Mouse (Mus musculus) hindbrain, embryonic 16.5 days (tissue): ENCODE data around the gene Tvp23b. TPM values are rescaled to one million over a fixed set of nuclear protein-coding genes. Genes with fewer than 3 reads are reported as not detected.

Source experiments
- ATAC-seq: fragments of 200-750 bp; cut with Nextera tagmentation; 2 replicates; pipeline ENCODE4 v1.8.0; 2017; ENCODE audit warnings: moderate TSS enrichment, moderate library complexity
- H3K27ac ChIP-seq: fragments of 300-500 bp; sonication (generic); 2 replicates; pipeline ENCODE4 v1.5.1; 2014; ENCODE audit warnings: low read depth, mild to moderate bottlenecking, control low read depth, low read length, moderate library complexity
- H3K27me3 ChIP-seq: fragments of 300-500 bp; sonication (generic); replicated peaks from 2 replicates; pipeline ENCODE4 v1.6.1; 2014; ENCODE audit warnings: low read length; ENCODE audit not compliant: control insufficient read depth, insufficient read depth
- H3K36me3 ChIP-seq: fragments of 300-500 bp; sonication (generic); 2 replicates; pipeline ENCODE4 v1.6.1; 2014; ENCODE audit warnings: mild to moderate bottlenecking, low read length, moderate library complexity, mixed read lengths; ENCODE audit not compliant: control insufficient read depth, insufficient read depth
- H3K4me1 ChIP-seq: fragments of 300-500 bp; sonication (generic); 2 replicates; pipeline ENCODE4 v1.6.1; 2014; ENCODE audit warnings: low read depth, low read length; ENCODE audit not compliant: control insufficient read depth, insufficient read depth
- H3K4me2 ChIP-seq: fragments of 300-500 bp; sonication (generic); 2 replicates; pipeline ENCODE4 v1.6.1; 2014; ENCODE audit warnings: mild to moderate bottlenecking, low read length, control low read depth, moderate library complexity
- H3K4me3 ChIP-seq: fragments of 300-500 bp; sonication (generic); 2 replicates; pipeline ENCODE4 v1.5.1; 2014; ENCODE audit warnings: mild to moderate bottlenecking, low read length, control low read depth, moderate library complexity
- H3K9ac ChIP-seq: fragments of 300-500 bp; sonication (generic); 2 replicates; pipeline ENCODE4 v1.6.1; 2014; ENCODE audit warnings: low read depth, mild to moderate bottlenecking, control low read depth, low read length, moderate library complexity
- H3K9me3 ChIP-seq: fragments of 300-500 bp; sonication (generic); 2 replicates; pipeline ENCODE4 v1.6.1; 2014; ENCODE audit warnings: mild to moderate bottlenecking, low read length, moderate library complexity; ENCODE audit not compliant: control insufficient read depth
- WGBS: fragments of 180-500 bp; shearing (Covaris S2); extraction: QIAGEN DNeasy Blood & Tissue Kit; methylation state at CpG from one replicate; pipeline ENCODE4 v1.1.7; 2014; 5-methylcytosine and 5-hydroxymethylcytosine counted together
- polyA plus RNA-seq: library from polyadenylated mRNA; unstranded; fragments of >200 nt; fragmentation: Nextera tagmentation; extraction: Ambion mirVana; gene quantifications from 2 replicates; pipeline ENCODE4 v1.2.1, GENCODE M21; 2015

Gene Tvp23b
- polyA plus RNA-seq, 1 experiment from 2014 or later: 59.0 TPM

DNA sequence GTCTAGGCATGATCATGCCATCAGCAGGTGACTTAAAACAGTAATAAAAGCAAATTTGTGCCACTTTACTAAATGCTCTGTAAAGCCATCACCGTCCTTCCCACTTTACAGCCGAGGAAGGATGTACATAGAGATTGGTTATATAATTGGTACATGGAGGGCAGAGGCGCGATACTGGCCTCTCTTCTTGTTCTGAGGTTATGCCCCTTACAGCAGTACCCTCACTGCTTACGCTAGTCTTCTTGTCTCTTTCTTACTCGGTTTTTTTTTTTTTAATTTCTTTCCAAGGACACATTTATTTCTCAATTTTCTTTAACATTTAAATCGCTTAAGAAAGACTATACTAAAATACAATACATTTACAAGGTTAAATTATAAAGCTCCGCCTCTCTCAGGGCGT is 527 bp upstream of the Tvp23b start:
- Histone ChIP-seq H3K27ac (peak overlapping the region; percentile 20; the same call in 1 of the 2 replicates), H3K4me2 (peak overlapping the region; percentile 73), H3K9ac (peak overlapping the region; percentile 41; the same call in 1 of the 2 replicates)

GRCm38 (mm10) chr11:62883407-62883806 is 4.2 kb downstream of the Tvp23b start:
- no peaks in the 10 kb centered on the region for H3K9me3 ChIP-seq
- 0 out of 2 replicates have a peak, but pooled peaks cover 6% of the 10 kb centered on the region for H3K4me1 ChIP-seq
- H3K27ac ChIP-seq: no peak overlapping the region
- ATAC-seq: no peak
- no peak overlapping the region for H3K4me3 ChIP-seq
- H3K27me3 ChIP-seq: no peaks in the 10 kb centered on the region
- H3K9ac ChIP-seq: no peak overlapping the region
- H3K36me3 ChIP-seq: peaks cover 9% of the 10 kb centered on the region
- WGBS: 96% methylated on average over 8 of the region's 8 CpGs
- no peak overlapping the region for H3K4me2 ChIP-seq

More for the DNA sequence above, 527 bp upstream of the Tvp23b start:
- Histone ChIP-seq H3K36me3 (no peaks in the 10 kb centered on the region), H3K27me3 (no peaks in the 10 kb centered on the region), H3K4me3 (peak overlapping the region; percentile 65), H3K4me1 (0 out of 2 replicates have a peak, but pooled peaks cover 6% of the 10 kb centered on the region), H3K9me3 (no peaks in the 10 kb centered on the region)
- 28% methylated on average over 9 of the region's 9 CpGs for WGBS
- peak; percentile 23 for ATAC-seq

DNA sequence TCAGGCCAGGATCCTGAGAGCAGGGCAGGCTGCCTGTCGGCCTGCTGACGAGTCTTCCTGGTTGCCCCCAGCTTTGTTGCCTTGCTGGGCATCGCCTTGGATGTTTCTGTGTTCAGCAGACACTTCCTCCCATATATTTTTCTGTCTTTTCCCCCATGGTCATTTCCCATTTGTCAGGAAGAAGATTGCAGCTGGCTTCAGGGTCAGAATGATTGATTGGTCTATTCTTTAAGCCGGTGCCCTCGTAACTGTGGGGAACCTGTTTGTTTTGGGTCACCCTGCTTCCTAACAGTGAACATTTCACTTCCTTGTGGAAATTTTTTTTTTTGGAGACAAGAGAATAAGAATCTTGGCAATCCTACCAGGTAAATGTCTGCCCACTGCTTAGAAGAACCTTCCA is 6.1 kb downstream of the Tvp23b start:
- no peak overlapping the region for H3K27ac ChIP-seq
- ATAC-seq: no peak
- 61% methylated on average over 5 of the region's 5 CpGs for WGBS
- H3K4me2 ChIP-seq: no peak overlapping the region
- no peak overlapping the region for H3K9ac ChIP-seq
- H3K4me3 ChIP-seq: no peak overlapping the region
- H3K27me3 ChIP-seq: no peaks in the 10 kb centered on the region
- H3K36me3 ChIP-seq: peaks cover 9% of the 10 kb centered on the region
- H3K4me1 ChIP-seq: 0 out of 2 replicates have a peak, but pooled peaks cover 1% of the 10 kb centered on the region
- H3K9me3 ChIP-seq: no peaks in the 10 kb centered on the region

GRCm38 (mm10) chr11:62890796-62891195 is 11.5 kb downstream of the Tvp23b start:
- Histone ChIP-seq H3K4me2 (no peak overlapping the region), H3K36me3 (peaks cover 16% of the 10 kb centered on the region), H3K27me3 (no peaks in the 10 kb centered on the region), H3K9ac (no peak overlapping the region), H3K4me3 (no peak overlapping the region), H3K27ac (no peak overlapping the region), H3K9me3 (no peaks in the 10 kb centered on the region), H3K4me1 (no peaks in the 10 kb centered on the region)
- 80% methylated on average over 4 of the region's 4 CpGs for WGBS
- no peak for ATAC-seq

- Histone ChIP-seq H3K4me2 (no peak overlapping the region), H3K36me3 (peaks cover 11% of the 10 kb centered on the region), H3K9me3 (no peaks in the 10 kb centered on the region), H3K9ac (no peak overlapping the region), H3K4me3 (no peak overlapping the region), H3K27me3 (no peaks in the 10 kb centered on the region), H3K27ac (no peak overlapping the region), H3K4me1 (no peaks in the 10 kb centered on the region)
- no peak for ATAC-seq
- WGBS: 95% methylated on average over 11 of the region's 11 CpGs
Observed at GRCm38 (mm10) chr11:62891763-62892162, 12.5 kb downstream of the Tvp23b start.

DNA sequence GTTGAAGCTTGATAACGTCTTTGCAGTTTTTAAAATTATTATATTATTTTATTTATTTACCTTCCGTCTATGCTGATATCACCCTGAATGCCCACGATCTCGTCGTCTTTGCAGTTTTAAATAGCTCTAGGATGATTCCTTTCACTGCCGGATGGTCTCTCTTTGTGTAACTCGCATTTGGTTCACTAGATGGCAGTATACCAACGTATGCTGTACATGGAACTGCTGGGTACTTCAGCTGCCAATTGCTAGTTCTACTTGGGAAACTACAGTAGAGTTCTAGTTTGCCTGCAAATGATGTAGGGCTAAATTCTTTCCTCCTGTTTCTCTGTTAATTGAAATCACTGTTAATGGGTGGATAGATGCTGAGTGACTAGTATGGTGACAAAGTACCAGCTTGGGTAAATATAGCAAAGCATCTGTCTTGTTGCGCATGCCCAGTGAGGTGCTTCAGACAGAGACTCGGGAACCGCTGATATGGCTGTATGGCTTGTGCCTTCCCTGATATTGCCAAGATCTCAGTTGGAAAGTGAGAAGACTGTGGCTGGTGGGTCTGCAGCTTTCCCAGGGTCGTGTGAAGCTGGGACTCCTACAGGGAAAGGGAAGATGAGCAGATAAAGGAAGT is 22.6 kb downstream of the Tvp23b start:
- no peaks in the 10 kb centered on the region for H3K9me3 ChIP-seq
- H3K4me3 ChIP-seq: no peak overlapping the region
- H3K36me3 ChIP-seq: no peaks in the 10 kb centered on the region
- H3K27me3 ChIP-seq: no peaks in the 10 kb centered on the region
- H3K9ac ChIP-seq: no peak overlapping the region
- no peaks in the 10 kb centered on the region for H3K4me1 ChIP-seq
- no peak overlapping the region for H3K4me2 ChIP-seq
- 32% methylated on average over 12 of the region's 12 CpGs for WGBS
- H3K27ac ChIP-seq: no peak overlapping the region
- ATAC-seq: peak; percentile 73; the same call in 1 of the 2 replicates

DNA sequence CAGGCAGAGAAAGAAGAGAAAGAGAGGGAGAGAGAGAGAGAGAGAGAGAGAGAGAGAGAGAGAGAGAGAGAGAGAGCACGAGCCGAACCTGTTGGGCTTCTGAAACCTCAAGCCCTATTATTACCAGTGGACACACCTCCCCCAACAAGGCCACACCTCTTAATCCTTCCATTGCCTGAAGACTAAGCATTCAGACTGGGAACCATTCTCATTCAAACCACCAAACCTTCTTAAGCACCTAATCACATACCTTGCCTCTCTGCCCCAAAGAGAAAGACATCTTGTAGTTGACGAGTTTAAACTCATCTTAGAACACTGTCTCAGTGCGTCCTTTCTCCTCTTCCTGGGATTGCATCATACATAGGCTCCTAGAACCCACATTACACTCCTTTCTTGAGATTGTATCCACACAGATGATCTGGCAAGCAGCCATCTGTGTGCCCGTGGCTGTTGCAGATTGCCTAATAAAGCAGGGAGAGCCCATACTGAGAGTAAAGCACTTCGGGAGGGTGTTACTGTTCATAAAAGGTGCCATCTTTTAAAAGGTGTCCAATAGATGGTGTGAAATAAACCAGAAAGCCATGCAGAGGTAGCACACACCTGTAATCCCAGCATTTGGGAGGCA is 24.7 kb downstream of the Tvp23b start:
- H3K36me3 ChIP-seq: no peaks in the 10 kb centered on the region
- H3K4me3 ChIP-seq: no peak overlapping the region
- WGBS: 67% methylated on average over 6 of the region's 6 CpGs
- ATAC-seq: no peak
- H3K4me1 ChIP-seq: no peaks in the 10 kb centered on the region
- no peak overlapping the region for H3K9ac ChIP-seq
- no peaks in the 10 kb centered on the region for H3K9me3 ChIP-seq
- no peaks in the 10 kb centered on the region for H3K27me3 ChIP-seq
- H3K4me2 ChIP-seq: no peak overlapping the region
- H3K27ac ChIP-seq: no peak overlapping the region

DNA sequence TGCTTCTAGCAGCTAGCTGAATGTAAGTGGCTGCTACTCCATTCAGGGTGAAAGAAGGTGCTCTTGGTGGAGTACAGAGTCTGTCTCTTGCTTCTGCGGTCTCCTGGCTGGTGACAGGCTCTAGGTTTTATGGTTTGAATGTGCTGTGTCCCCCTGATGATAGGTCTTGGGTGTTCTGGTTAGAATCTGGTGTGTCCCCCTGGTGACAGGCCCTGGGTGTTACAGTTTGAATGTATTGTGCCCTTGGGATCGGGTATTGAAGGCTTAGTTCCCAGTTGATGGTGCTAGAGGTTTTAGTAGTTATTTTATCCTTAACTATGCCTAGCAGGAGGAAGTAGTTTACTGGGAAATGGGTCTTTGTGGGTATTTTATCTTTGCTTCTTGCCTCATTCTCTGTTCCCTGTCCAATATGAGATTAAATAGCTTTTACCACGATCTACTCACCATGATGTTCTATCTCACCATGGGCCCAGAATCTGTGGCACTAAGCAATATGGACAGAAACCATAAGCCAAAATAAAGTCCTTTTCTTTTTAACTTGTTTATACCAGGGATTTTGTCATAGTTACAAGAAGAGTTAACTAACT is 30.6 kb downstream of the Tvp23b start:
- no peaks in the 10 kb centered on the region for H3K27me3 ChIP-seq
- no peak overlapping the region for H3K9ac ChIP-seq
- no peaks in the 10 kb centered on the region for H3K36me3 ChIP-seq
- no peak for ATAC-seq
- no peaks in the 10 kb centered on the region for H3K9me3 ChIP-seq
- 72% methylated on average over 3 of the region's 3 CpGs for WGBS
- no peak overlapping the region for H3K4me3 ChIP-seq
- H3K27ac ChIP-seq: no peak overlapping the region
- no peak overlapping the region for H3K4me2 ChIP-seq
- H3K4me1 ChIP-seq: no peaks in the 10 kb centered on the region

GRCm38 (mm10) chr11:62911362-62911761 is 32.1 kb downstream of the Tvp23b start:
- no peak overlapping the region for H3K27ac ChIP-seq

More at GRCm38 (mm10) chr11:62911362-62911761, 32.1 kb downstream of the Tvp23b start:
- Histone ChIP-seq H3K9ac (no peak overlapping the region), H3K27me3 (no peaks in the 10 kb centered on the region), H3K36me3 (no peaks in the 10 kb centered on the region), H3K9me3 (no peaks in the 10 kb centered on the region), H3K4me1 (no peaks in the 10 kb centered on the region), H3K4me3 (no peak overlapping the region), H3K4me2 (no peak overlapping the region)
- no peak for ATAC-seq
- 20% methylated on average over 8 of the region's 8 CpGs for WGBS
